Mouse (Mus musculus) spleen, postnatal 36 days (tissue): ENCODE measurements at regions not wholly inside any gene's neighbourhood (a gene's known extent, or its start where the extent isn't known, plus 50 kb on each side); places are given as distances from the start of the nearest gene placed in this dataset.
"Not testable (repeated sequence)": the region's sequence is repeated elsewhere in the genome, so short reads cannot be mapped to it uniquely, and the experiment has no call there.

ENCODE experiments used
- DNase-seq, 2 experiments: peaks; one replicate each; pipeline ENCODE4 v3.0.0; 2022; ENCODE audit warnings: low spot score in 2 of 2, mixed read lengths in 1 of 2

DNA sequence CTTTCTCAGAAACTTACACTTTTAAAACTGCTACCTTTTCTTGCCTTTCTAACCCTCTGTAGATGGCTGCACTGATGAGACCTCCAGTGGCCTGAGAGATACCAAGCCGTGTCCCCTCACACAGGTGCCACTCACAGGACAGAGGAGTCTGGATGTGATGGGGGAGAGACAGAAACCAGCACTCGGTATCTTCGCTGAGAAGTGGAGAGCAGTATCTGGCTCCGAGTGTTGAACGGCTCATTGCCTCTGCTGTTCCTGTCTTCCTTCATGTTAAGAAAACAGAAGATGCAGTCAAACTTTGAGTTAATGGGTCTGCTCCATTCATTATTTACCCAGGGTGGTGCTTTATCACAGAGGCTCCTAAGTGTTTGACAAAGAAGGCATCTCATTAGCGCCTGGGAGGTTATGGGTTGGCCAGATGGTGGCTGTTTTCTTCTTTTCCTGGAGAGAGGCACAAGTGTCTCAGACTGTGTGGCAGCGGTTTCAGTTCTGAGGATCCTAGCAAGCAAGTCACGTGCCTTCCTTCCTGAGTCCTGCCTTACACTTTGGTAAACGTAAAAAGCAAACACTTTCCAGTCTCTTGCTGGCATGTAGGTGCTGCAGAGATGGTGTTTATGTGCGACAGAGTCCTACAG, 248.6 kb downstream of the Sec16b start:
- DNase-seq, result no peak

DNA sequence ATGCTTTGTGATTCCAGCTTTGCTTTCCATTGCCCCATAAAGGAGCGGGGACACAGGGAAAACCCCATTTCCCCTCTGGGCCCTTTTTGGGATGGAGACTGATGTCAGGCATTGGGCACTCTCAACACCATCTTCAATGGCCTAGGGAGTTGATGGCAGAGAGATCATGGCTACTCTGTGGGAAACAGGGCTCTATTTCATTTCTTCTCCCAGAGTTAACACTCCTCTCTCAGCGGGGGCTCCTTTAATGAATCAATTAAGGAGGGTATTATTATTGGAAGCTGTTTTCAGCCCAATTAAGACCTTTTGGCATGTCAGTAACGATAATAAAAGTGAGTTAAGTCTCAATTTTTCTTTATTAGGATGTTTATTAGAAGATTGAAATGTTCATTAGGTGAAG, 250.4 kb downstream of the Sec16b start:
- DNase-seq, result no peak

DNA sequence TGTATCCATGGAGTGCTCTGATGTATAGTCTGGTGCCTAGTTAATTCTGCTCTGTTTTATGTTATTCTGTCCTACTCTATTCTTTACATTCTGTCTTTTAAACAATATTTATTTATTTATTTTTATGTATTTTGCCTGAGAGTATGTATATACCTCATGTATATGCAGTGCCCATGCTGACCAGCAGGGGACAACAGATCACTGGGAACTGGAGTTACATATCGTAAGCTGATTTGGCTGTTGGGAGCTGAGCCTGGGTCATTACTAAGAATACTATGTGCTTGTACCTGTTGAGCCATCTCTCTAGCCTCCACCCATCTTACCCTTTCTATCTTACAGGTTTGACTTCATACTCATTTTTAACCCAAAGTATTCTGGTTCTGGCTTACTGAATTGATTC, 251.8 kb downstream of the Sec16b start:
- DNase-seq, result no peak

DNA sequence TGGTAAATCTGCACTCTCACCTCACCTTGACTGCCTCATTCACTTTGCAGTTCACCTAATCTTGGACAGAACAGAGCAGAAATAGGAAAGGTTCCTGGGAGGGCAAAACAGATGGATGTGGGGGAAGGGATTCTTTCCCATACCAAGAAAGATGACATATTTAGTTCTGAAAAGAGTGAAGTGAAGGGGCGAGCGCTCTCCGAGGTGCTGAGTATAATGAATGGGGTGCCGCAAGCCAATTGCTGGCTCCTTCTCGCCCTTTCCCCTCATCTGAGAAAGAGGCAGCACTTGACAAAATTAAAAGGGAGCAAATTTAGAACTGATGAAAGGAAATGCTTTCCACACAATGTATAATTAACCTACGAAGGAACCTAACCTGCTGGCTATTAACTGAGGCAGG, 261.7 kb downstream of the Sec16b start:
- DNase-seq, result no peak

DNA sequence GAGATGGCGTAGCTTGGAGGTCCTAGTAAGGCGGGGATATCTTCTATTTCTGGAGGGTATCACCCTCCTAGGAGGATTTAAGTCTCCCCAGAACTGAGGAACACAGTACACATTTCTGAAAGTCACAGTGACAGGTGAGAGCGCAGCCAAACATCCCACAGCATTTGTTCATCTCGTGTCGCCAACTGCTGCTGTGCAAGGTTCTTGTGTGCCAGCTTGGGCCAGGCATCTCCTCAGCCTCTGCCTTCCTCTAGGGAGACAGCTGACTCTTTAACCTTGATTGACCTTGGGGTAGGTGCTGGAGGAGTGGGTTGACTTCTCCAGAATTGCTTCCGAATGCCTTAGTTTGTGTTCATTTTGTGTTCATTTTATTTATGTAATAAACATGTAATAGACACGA, 291.2 kb downstream of the Sec16b start:
- DNase-seq, result no peak

DNA sequence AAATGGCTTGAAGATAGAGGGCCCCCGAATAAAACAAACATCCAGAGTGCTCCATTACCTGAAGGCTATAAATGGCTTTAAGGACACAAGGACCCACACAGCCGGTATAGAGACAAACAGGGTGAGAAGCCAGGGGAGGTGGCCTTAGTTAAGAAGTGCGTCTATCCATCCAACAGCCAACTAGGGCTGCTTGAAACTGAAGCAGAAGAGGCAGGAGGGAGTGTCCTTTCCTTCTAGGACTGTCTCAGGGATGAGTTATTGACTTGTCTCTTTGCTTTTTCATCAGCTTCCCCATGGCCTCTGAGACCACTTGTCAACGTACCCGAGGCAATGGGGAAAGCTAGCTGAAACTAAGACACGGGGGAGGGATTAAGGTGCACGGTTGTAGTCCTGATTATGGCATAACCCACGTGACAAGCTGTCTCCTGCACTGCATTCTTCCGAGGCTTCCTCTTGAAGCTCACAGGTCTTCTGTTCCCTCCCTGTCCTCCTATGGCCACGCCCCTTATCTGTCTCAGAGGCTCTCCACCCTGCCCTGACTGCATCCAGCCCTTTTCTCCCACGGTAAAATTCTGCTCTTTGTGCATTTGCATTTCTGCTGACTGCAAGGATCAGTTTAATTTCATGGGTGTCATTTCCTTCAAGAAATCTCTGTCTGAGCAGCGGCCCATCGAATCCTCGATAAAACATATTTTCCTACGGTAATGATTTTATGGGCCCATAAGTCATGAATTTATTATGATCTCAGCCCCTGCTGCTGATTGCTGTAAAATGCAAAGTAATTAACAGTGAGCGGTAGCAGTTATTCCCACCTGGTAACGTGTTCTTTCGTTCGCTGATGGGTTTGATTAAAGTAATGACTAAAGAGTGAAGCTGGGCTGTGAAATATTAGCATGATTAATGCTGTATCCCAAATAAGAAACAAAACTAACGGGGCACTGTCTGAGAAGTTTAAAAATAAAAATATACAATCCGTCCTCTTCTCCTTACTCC, 292.3 kb downstream of the Sec16b start:
- DNase-seq, result no peak

DNA sequence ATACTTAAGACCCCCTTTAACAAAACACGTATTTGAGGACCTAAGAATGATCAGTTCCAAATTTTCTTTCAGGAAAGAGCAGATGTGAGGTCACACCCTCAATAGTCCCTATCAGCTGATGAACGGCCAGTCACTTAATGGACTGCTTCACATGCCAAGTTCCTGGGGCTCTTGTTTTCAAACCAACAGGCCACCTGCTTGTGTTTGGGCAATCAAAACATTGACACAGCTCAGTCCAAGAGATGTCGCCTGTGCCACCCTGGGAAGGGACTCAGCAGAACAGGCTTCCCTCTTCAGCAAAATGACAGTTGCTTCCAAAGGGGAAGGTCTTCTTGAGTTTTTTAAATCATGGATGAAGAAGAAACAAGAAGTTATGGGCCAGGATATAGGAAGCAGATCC, 294.6 kb downstream of the Sec16b start:
- DNase-seq, result no peak

DNA sequence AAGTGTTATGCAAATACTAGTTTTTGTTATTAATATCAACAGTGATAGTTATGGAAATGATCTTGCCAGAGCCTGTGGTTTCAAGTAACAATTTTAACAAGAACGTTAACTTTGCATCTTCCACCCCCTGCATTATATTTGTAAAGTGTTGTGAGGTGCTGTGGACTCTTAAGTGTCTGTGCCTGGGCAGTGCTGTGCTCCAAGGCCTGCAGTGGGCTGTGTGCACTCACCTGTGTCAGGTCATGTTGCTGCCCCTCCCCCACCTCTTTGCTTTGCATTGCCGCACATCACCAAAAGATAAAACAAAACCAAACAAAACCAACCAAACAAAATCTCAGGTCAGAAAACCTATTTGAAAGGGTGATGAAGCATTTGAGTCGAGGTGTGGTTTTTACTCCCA, 297.7 kb downstream of the Sec16b start:
- DNase-seq, result no peak

DNA sequence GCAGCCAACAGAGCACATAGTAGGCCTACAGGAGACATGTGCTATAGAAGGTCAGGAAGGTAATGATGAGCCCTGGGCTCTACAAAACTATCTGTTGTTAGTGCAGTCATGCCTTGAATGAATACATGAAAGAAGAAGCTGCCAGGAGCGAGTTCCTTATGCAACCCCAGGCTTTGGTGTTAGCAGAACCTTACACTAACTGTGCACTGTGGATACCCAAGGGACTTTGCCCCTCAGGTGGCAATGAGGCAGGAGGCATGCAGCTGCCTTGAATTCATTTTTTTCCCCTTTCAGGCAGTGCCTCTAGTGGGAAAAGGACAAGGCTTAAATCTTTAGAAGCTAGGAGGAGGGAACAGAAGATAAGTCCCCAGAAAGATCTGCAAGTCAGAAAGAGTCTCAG, 299.8 kb downstream of the Sec16b start:
- no peak for DNase-seq

DNA sequence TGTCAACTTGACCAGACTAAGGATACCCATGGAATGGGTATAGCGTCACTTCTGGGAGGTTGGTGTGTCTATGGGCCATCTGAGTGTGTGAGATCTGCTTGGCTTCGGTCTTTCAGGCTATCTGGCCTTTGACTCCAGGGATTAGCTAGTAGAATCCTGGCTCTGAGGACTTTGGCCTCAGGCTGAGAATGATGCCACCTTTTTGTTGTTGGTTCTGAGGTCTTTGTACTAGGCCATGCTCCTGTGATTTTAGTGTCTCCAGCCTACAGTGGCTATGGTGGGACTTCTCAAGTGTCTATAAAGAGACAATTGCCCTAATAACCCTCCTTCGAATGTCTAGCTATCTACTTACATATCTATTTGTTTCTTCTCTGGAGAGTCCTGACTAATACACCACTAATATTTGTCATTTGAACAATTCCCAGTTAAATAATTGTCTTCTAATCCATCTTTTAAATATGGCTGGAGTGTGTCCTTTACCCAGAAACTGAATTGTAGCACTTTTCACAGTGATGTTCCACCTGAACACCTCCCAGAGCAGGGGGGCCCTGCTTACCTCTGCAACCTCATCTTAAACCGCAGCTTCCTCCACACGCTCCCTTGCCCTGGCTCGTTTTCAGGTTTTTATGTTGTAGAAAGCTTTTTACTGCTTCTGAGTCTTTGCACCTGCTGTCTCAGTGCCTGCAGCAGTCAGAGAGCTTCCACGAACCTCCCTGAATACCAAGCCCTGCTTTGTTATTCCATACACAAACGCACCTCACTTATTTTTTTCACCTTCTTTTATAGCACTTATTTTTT, 303.3 kb downstream of the Sec16b start:
- DNase-seq, result no peak

DNA sequence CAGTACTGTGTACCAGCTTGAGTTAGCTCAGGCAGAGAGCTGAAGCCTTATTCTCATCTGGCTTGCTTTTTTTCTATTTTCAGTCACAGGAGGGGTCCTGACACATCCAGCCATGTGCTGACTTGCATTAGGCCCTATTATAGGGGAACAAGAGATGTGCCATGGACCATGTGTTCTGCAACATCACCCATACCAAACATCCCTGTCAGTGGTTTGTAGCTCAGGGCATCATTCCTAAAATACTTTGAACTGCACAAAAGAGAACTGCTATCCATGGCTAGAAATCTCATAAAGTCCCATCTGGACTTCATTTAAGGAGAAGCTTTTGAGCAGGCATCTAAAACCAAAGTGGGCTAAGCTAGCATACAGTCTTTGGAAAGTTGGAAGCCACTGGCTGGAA, 304.1 kb downstream of the Sec16b start:
- DNase-seq, result no peak

DNA sequence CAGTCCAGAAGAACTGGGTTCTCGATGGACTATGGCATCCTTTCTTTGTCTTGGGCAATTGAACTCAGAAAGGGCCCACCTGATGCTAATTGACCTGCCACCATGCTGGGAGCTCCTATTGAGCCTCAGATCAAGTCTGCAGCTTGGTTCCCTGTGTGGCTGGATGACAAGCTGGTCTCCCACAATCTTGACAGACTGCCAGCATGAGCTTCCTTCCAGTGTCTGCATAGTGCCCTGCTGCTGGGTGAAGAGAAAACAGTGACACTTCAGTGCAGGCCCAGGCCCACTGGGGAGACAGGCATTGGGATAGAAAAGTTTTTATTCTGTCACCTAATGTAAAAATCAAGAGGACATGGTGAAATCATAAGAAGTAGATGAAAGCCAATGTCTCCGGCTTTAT, 321.4 kb downstream of the Sec16b start:
- no peak for DNase-seq

DNA sequence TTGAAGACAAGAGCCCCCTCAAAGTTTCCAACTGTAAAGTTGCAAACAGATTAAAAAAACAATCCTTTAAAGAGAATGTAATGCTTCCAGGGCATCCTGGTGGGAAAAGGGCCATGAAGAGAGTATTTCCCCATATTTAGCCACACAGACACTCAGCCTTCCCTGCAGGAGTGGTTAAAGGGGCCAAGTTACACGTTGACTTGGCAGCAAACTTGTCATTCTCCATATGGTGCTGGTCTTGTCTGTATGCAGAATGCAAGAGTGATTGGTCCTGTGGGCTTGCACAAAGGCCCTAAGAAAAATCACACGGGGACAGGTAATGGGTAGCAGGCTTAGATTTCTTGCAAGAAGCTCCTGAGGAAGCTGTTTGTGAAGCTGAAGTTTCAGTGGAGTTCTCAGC, 325.0 kb downstream of the Sec16b start:
- no peak for DNase-seq

DNA sequence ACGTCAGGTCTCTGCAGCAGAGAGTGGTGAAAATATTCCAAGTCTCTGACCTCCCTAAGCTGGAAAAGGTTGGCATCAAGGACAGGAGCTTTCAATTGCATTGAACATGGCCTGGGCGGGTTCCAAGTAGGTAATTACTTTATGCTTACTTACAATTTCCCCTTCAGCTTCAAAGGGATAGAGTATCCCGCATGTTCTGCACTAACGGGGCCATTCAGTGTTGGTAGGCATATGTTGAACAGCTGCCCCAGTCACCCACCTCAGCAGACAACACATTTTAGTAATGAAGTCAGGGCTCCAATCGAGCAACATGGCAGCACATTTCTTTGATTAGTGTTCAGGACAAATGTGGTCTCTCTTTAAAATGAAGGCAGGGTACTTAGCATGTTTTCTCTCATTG, 366.2 kb downstream of the Sec16b start:
- no peak for DNase-seq

DNA sequence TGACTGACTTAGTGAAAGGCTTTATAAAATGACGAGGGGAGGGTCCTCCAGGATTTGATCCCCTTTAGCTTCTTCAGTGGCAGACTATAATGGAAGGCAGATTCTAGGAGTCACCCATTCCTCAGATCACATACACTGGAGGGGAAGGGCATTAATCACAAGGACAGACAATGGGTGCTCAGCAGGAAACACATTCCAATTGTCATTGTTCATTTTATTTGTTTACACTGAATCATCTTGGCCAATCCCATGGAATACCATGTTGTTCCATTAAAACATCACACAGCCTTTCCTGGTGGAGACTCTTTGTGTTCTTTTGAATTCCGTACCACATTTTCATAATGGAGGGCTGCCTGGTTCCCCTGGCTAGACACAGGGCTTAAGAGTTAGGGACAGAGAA, 368.5 kb downstream of the Sec16b start:
- DNase-seq, result no peak

DNA sequence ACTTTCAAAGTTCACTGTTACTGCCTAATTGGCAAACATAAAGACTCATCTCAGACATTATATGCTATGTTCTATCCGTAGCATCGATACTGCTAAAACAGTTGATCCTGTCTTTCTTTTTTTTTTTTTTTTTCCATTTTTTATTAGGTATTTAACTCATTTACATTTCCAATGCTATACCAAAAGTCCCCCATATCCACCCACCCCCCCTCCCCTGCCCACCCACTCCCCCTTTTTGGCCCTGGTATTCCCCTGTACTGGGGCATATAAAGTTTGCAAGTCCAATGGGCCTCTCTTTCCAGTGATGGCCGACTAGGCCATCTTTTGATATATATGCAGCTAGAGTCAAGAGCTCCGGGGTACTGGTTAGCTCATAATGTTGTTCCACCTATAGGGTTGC, 370.6 kb downstream of the Sec16b start:
- DNase-seq, result not testable (repeated sequence)

DNA sequence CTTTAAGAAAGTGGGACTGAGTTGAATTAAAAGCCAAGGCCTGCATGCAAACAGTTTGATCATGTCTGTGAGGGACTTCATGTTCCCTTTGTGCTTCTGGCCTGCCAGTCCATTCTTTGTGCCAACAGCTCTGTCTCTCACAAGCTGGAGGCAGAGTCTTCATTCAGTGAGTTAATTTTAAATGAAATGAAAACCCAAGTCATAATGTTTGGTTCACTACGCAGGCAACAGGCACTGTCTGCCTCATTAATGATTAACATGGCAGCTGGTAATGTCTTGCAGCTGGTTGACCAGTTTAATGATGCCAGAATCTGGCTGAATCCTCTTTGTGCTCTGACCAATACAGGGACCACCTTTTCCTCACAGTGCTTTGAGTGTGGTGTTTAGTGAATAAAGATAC, 380.6 kb downstream of the Sec16b start:
- DNase-seq, result no peak

DNA sequence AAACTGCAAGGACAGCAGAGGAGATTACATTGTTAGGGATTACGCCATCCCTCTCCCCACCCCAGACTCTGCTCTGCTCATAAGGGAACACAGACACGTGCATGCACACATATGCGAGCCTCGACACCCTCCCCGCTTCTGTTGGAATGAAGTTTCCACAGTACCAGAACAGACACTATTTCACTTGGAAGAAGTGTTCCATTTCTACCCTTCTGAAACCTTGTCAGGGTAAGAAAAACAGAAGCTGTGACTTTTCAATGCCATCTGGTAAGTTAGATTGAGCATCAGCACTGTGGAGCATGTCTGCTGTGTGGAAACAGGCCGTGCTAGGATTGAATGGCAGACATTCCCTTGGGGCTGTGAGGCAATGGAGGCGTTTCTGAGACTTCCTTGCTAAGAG, 382.0 kb downstream of the Sec16b start:
- no peak for DNase-seq

DNA sequence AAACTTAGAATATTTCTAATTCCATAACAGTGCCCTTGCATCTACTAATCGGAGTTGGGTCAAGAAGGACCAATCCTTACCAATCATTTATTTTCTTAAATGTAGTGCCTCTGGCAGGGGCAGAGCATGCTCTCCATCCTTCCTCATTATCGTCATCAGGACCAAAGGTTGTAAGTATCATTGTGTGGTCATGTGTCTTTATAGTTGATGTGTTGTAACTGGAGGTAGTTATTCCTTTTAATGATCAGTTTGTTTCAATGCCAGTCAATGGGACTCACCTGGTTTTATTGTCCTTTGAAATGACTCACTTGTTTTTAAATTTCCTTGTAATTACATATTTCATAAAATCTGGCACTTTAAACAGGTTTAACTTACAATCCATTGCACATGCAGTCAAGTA, 399.6 kb downstream of the Sec16b start:
- no peak for DNase-seq

DNA sequence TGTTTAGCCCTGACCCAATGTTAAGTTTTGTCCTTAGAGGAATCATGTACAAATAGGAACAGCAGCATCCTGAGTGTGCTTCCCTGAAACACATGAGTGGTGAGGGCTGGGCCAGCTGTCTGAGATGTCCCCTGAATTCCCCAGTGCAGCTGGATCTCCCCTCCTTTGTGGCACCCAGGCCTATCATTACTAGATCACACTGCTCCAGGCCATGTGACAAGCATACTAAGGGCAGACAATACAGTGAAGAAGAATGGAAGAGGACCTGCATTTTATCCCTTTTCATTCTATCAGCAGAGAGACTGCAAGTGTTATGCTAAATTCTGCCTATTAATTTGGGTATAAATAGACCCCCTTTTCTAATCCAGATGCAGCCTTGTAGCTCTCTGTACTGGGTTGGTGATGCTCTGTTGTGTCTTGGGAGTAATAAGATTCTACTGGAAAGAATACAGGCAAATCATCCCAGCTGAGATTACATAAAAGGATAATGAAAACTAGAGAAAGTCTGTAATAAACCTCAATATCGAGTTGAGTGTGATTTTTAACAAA, 418.3 kb downstream of the Brinp2 start:
- DNase-seq, result no peak

DNA sequence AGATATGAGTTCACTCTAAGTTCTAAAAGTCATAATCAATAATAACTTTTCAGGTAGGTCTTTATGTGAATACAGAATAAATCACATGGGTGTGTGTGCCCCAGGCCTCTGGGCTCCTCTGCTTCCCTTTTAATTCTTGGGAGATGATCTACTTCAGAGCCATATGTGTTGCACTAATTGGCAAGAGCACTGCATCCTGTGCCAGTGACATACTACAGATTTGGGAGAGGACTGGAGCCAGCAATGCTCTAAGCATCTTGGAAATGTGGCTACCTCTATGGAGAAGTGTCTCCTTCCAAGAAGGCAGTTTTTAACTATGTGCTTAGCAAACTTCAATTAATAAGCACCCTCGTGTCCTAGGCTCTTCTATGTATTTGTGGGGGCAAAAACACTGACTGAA, 416.6 kb downstream of the Brinp2 start:
- DNase-seq, result no peak

DNA sequence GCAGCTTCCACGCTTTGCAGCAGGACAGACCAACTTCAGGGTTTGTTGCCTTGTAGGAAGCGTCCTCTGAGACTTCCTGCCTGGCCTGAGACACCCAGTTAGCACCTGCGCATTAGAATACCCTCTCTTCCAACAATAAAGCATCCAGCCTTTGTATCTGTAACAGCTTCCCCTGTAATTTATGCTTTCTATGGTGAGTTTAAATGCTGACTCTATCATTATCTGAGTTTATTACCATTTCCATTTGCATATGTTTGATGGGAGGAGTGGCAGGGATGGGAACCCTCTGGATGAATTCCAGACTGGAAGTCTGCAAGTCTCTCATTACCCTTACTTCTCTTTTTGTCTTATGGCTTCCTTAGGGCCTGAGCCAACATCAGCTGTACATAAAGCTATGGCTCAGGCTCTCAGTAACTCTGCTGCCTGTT, 415.8 kb downstream of the Brinp2 start:
- no peak for DNase-seq
